Comparison of ENCODE assay signal across 15 mouse cellular contexts in the genomic region with DNA sequence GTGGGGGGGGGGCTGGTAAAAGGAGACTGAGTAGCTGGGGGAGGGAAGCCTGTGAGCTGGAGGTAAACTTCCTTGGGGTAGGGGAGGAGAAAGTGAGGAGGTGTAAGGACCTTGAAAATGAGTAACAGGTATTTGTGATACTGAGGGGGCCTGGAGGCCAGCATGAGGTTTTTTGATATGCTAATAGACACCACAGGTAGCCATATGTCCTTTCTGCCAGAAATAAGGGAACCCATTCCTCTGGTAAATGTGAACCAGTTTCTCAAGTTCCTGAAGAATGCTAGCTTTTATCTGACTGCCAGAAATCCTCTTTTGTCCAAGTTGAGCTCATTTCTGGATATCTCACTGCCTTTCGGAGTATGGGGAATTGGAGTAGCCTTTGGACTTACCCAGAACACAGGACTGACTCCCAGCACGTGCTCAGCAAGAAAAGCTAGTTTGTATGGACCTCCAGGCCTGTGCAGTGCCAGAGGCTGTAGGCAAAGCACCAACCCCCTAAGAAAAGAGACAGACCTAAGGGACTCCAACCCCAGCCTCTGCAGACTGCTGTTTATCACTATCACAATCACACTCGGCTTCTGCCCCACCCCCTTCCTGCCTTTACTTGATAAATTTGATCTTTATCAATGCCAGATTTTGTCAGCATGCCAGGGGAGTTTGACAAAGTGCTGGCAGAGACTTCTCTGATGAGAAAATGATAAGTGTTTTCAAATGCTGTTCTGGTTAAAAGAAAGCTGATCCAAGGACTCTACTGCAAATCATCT.
DNase-seq lines count a peak whose midpoint lies in the region; TF ChIP-seq lines count a peak whose summit lies in the region.
"Had no signal": no experiment of that assay in that cellular context is flagged by ENCODE, and none has a peak within 500 bp of the region (broad histone marks: within the 10 kb centered on the region; RNA-seq: fewer than 3 reads in every experiment).

No protein-coding gene starts in this region.

- H3K4me1 ChIP-seq in embryonic facial prominence, embryonic 10.5 days = peaks cover 14% of the 10 kb centered on the region
- no peaks in the 10 kb centered on the region for H3K4me1 ChIP-seq in cerebellum, adult 2 months (ENCODE audit: control insufficient read depth, insufficient read depth, low read length)
- H3K4me1 ChIP-seq: forebrain, embryonic 12.5 days; liver, embryonic 12.5 days had no signal

- intact Hi-C loops in gastrocnemius, adult 2 months (cut with DNase I) = no loop called here
- intact Hi-C loops in gastrocnemius, postnatal 14 days (cut with DNase I; ENCODE audit: low total_unique reads) = no loop called here

- 21% methylated on average over 3 of the region's 3 CpGs for WGBS in embryonic facial prominence, embryonic 10.5 days
- WGBS in cerebellum, adult 2 months = 23% methylated on average over 3 of the region's 3 CpGs

- no peaks in the 10 kb centered on the region for H3K27me3 ChIP-seq in embryonic facial prominence, embryonic 10.5 days (replicated peaks; ENCODE audit: low read depth, poor library complexity, severe bottlenecking)
- no peaks in the 10 kb centered on the region for H3K27me3 ChIP-seq in cerebellum, adult 2 months (ENCODE audit: control insufficient read depth, insufficient read depth, low read length)
- H3K27me3 ChIP-seq: forebrain, embryonic 12.5 days; liver, embryonic 12.5 days had no signal

- TF ChIP-seq CTCF in gastrocnemius, adult 2 months (IDR thresholded peaks at IDR 0.05) = no peak
- TF ChIP-seq CTCF in cerebellum, adult 2 months (IDR thresholded peaks at IDR 0.05; ENCODE audit: borderline replicate concordance, insufficient read depth, low read depth, low read length) = no peak

- peak; percentile 20 for DNase-seq in gastrocnemius, adult 2 months
- no peak for DNase-seq in gastrocnemius, postnatal 14 days
- peak; percentile 38 for DNase-seq in CD4-positive, CD25-positive, alpha-beta regulatory T cell, adult 2 months (ENCODE audit: low read depth, low spot score)
- DNase-seq in R1 (ENCODE audit: low read depth, low spot score) = peak; percentile 89
- DNase-seq in embryonic facial prominence, embryonic 10.5 days (ENCODE audit: low spot score) = peak; percentile 43
- DNase-seq in spleen, postnatal 14 days (ENCODE audit: low spot score in 2 of 2) = no peak
- no peak for DNase-seq in cerebellum, adult 2 months
- no peak for DNase-seq in urinary bladder, adult 2 months (ENCODE audit: low spot score)
- DNase-seq: kidney, adult 11 months; kidney, postnatal 4 days; right cerebral cortex, adult 18-20 months; thymus, postnatal 25 days had no signal

- H3K36me3 ChIP-seq in embryonic facial prominence, embryonic 10.5 days (replicated peaks) = no peaks in the 10 kb centered on the region
- H3K36me3 ChIP-seq: forebrain, embryonic 12.5 days; liver, embryonic 12.5 days had no signal

- H3K9me3 ChIP-seq in embryonic facial prominence, embryonic 10.5 days = no peaks in the 10 kb centered on the region
- H3K9me3 ChIP-seq: forebrain, embryonic 12.5 days; liver, embryonic 12.5 days had no signal

- no peak overlapping the region for H3K27ac ChIP-seq in gastrocnemius, adult 2 months
- H3K27ac ChIP-seq in embryonic facial prominence, embryonic 10.5 days (replicated peaks) = peak overlapping the region; percentile 54; the same call in 1 of the 2 replicates
- H3K27ac ChIP-seq in cerebellum, adult 2 months (ENCODE audit: insufficient read depth, low read length) = no peak overlapping the region
- H3K27ac ChIP-seq: forebrain, embryonic 12.5 days; left cerebral cortex, adult 2 months; liver, embryonic 12.5 days had no signal

- TF ChIP-seq POLR2A in cerebellum, adult 2 months (IDR thresholded peaks at IDR 0.05; ENCODE audit: borderline replicate concordance, insufficient read depth, low read length) = no peak

- no peak overlapping the region for H3K4me3 ChIP-seq in gastrocnemius, adult 2 months
- no peak overlapping the region for H3K4me3 ChIP-seq in embryonic facial prominence, embryonic 10.5 days
- H3K4me3 ChIP-seq in cerebellum, adult 2 months (replicated peaks; ENCODE audit: insufficient read depth, low read depth, low read length) = no peak overlapping the region
- H3K4me3 ChIP-seq: forebrain, embryonic 12.5 days; left cerebral cortex, adult 2 months; liver, embryonic 12.5 days had no signal

Comparison
In these comparisons a context has a peak if more than half of its experiments do, and no peak if none do; other contexts are left out.
1. DNase-seq: peak in gastrocnemius, adult 2 months (single experiment), CD4-positive, CD25-positive, alpha-beta regulatory T cell, adult 2 months (single experiment), R1 (single experiment) and embryonic facial prominence, embryonic 10.5 days (single experiment); none in gastrocnemius, postnatal 14 days (single experiment), spleen, postnatal 14 days (0 of 2), cerebellum, adult 2 months (0 of 2) and urinary bladder, adult 2 months (single experiment).